Mouse (Mus musculus) stomach, postnatal 0 days (tissue): ENCODE data around the gene Macc1.

Experiments used
- CTCF ChIP-seq: IDR thresholded peaks from 2 replicates; pipeline ENCODE4 v1.5.1; 2016; ENCODE audit warnings: antibody characterized with exemption, low read depth, mild to moderate bottlenecking, moderate library complexity
- EP300 ChIP-seq: optimal IDR thresholded peaks from 2 replicates; pipeline ENCODE3; 2016; ENCODE audit warnings: antibody characterized with exemption

GRCm38 (mm10) chr12:119313970-119314369 is at the start of gene Macc1:
- TF ChIP-seq CTCF (no peak), EP300 (no peak)
